Mouse (Mus musculus): ENCODE measurements around the gene Fhod1. TPM values are rescaled to one million over a fixed set of nuclear protein-coding genes. Genes with fewer than 3 reads are reported as not detected.

Fhod1 gene
- polyA plus RNA-seq, 1 experiment from 2014 or later, result 12.7 TPM

- H3K9ac ChIP-seq (ENCODE audit: low read length), result peak overlapping the region; percentile 65
- H3K27me3 ChIP-seq (ENCODE audit: control insufficient read depth, insufficient read depth, low read depth, low read length), result peaks cover 7% of the 10 kb centered on the region
- H3K4me1 ChIP-seq (replicated peaks; ENCODE audit: control insufficient read depth, insufficient read depth, low read length), result peaks cover 24% of the 10 kb centered on the region
- H3K4me2 ChIP-seq (ENCODE audit: low read depth, low read length), result peak overlapping the region; percentile 63
- H3K9me3 ChIP-seq (ENCODE audit: control insufficient read depth, low read length), result no peaks in the 10 kb centered on the region
- H3K27ac ChIP-seq (ENCODE audit: low read length), result peak overlapping the region; percentile 82
- no peaks in the 10 kb centered on the region for H3K36me3 ChIP-seq (ENCODE audit: control insufficient read depth, insufficient read depth, low read length)
- peak; percentile 93 for ATAC-seq (ENCODE audit: low read depth)
- WGBS, result under 1% methylated on average over 53 of the region's 53 CpGs
- H3K4me3 ChIP-seq (ENCODE audit: low read length), result peak overlapping the region; percentile 56
Measured at GRCm38 (mm10) chr8:105288958-105289732, 58.6 kb downstream of the Fhod1 start.

DNA sequence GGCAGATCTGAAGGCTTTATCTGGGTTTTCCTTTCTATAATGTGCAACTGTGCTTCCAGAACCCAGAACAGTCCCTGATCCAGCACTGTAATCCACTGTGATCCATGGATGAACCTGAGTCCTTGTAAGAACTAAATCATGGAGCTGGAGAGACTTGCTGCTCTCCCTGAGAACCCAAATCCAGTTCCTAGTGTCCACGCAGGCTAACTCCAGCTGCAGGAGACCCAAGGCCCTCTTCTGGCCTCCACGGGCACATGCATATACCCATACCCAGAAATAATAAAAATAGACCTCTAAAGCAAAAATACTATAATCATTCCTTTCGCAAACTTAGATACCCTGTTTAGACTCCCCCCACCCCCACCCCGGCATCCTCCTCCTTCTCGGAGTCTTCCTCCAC is 59.5 kb downstream of the Fhod1 start:
- Histone ChIP-seq H3K4me1 (replicated peaks; ENCODE audit: control insufficient read depth, insufficient read depth, low read length) (peaks cover 24% of the 10 kb centered on the region), H3K27me3 (ENCODE audit: control insufficient read depth, insufficient read depth, low read depth, low read length) (peaks cover 7% of the 10 kb centered on the region), H3K9ac (ENCODE audit: low read length) (peak overlapping the region; percentile 65; the same call in 1 of the 2 replicates), H3K27ac (ENCODE audit: low read length) (no peak overlapping the region), H3K9me3 (ENCODE audit: control insufficient read depth, low read length) (no peaks in the 10 kb centered on the region), H3K4me2 (ENCODE audit: low read depth, low read length) (peak overlapping the region; percentile 63; the same call in 1 of the 2 replicates), H3K36me3 (ENCODE audit: control insufficient read depth, insufficient read depth, low read length) (no peaks in the 10 kb centered on the region), H3K4me3 (ENCODE audit: low read length) (no peak overlapping the region)
- no peak for ATAC-seq (ENCODE audit: low read depth)
- 82% methylated on average over 5 of the region's 5 CpGs for WGBS

DNA sequence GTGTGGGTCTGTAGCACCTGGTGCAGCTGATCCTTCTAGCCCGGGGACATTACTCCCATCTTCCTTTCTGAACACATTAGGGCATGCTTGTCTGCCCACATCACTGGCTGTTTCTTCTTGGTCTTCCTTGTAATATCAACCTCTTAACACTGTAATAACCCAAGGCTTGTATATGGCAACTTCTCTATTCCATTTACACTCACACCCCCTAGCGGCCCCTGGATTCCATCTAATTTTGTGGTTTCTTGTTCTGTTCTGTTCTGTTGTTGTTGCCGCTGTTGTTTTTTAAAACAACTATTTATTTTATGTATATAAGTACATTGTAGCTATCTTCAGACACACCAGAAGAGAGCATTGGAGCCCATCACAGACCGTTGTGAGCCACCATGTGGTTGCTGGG is 60.8 kb downstream of the Fhod1 start:
- Histone ChIP-seq H3K9ac (ENCODE audit: low read length) (no peak overlapping the region), H3K27ac (ENCODE audit: low read length) (no peak overlapping the region), H3K4me1 (replicated peaks; ENCODE audit: control insufficient read depth, insufficient read depth, low read length) (peaks cover 30% of the 10 kb centered on the region), H3K36me3 (ENCODE audit: control insufficient read depth, insufficient read depth, low read length) (no peaks in the 10 kb centered on the region), H3K9me3 (ENCODE audit: control insufficient read depth, low read length) (no peaks in the 10 kb centered on the region), H3K4me2 (ENCODE audit: low read depth, low read length) (no peak overlapping the region), H3K4me3 (ENCODE audit: low read length) (no peak overlapping the region), H3K27me3 (ENCODE audit: control insufficient read depth, insufficient read depth, low read depth, low read length) (peaks cover 7% of the 10 kb centered on the region)
- no peak for ATAC-seq (ENCODE audit: low read depth)
- 82% methylated on average over 4 of the region's 4 CpGs for WGBS

- no peak for ATAC-seq (ENCODE audit: low read depth)
- 48% methylated on average over 12 of the region's 12 CpGs for WGBS
Measured at GRCm38 (mm10) chr8:105285514-105285913, 62.2 kb downstream of the Fhod1 start.

GRCm38 (mm10) chr8:105283074-105283473 is 64.7 kb downstream of the Fhod1 start:
- Histone ChIP-seq H3K4me1 (replicated peaks; ENCODE audit: control insufficient read depth, insufficient read depth, low read length) (peaks cover 20% of the 10 kb centered on the region), H3K27me3 (ENCODE audit: control insufficient read depth, insufficient read depth, low read depth, low read length) (peaks cover 13% of the 10 kb centered on the region), H3K36me3 (ENCODE audit: control insufficient read depth, insufficient read depth, low read length) (no peaks in the 10 kb centered on the region), H3K4me2 (ENCODE audit: low read depth, low read length) (no peak overlapping the region), H3K9me3 (ENCODE audit: control insufficient read depth, low read length) (no peaks in the 10 kb centered on the region), H3K4me3 (ENCODE audit: low read length) (no peak overlapping the region), H3K9ac (ENCODE audit: low read length) (no peak overlapping the region), H3K27ac (ENCODE audit: low read length) (0 out of 2 replicates have a peak overlapping the region, but pooled peaks have one; percentile 26)
- 31% methylated on average over 23 of the region's 23 CpGs for WGBS
- peak; percentile 64 for ATAC-seq (ENCODE audit: low read depth)

More at GRCm38 (mm10) chr8:105285514-105285913, 62.2 kb downstream of the Fhod1 start:
- H3K4me2 ChIP-seq (ENCODE audit: low read depth, low read length), result no peak overlapping the region
- no peaks in the 10 kb centered on the region for H3K9me3 ChIP-seq (ENCODE audit: control insufficient read depth, low read length)
- H3K27me3 ChIP-seq (ENCODE audit: control insufficient read depth, insufficient read depth, low read depth, low read length), result peaks cover 3% of the 10 kb centered on the region
- H3K36me3 ChIP-seq (ENCODE audit: control insufficient read depth, insufficient read depth, low read length), result no peaks in the 10 kb centered on the region
- H3K9ac ChIP-seq (ENCODE audit: low read length), result no peak overlapping the region
- H3K27ac ChIP-seq (ENCODE audit: low read length), result no peak overlapping the region
- no peak overlapping the region for H3K4me3 ChIP-seq (ENCODE audit: low read length)
- peaks cover 29% of the 10 kb centered on the region for H3K4me1 ChIP-seq (replicated peaks; ENCODE audit: control insufficient read depth, insufficient read depth, low read length)

- WGBS, result 77% methylated on average over 4 of the region's 4 CpGs
- H3K36me3 ChIP-seq (ENCODE audit: control insufficient read depth, insufficient read depth, low read length), result no peaks in the 10 kb centered on the region
- H3K27ac ChIP-seq (ENCODE audit: low read length), result no peak overlapping the region
- no peak overlapping the region for H3K9ac ChIP-seq (ENCODE audit: low read length)
- no peaks in the 10 kb centered on the region for H3K9me3 ChIP-seq (ENCODE audit: control insufficient read depth, low read length)
- no peak overlapping the region for H3K4me3 ChIP-seq (ENCODE audit: low read length)
- peaks cover 18% of the 10 kb centered on the region for H3K4me1 ChIP-seq (replicated peaks; ENCODE audit: control insufficient read depth, insufficient read depth, low read length)
- no peak overlapping the region for H3K4me2 ChIP-seq (ENCODE audit: low read depth, low read length)
- peaks cover 21% of the 10 kb centered on the region for H3K27me3 ChIP-seq (ENCODE audit: control insufficient read depth, insufficient read depth, low read depth, low read length)
- no peak for ATAC-seq (ENCODE audit: low read depth)
Measured at GRCm38 (mm10) chr8:105282239-105282638, 65.5 kb downstream of the Fhod1 start.

DNA sequence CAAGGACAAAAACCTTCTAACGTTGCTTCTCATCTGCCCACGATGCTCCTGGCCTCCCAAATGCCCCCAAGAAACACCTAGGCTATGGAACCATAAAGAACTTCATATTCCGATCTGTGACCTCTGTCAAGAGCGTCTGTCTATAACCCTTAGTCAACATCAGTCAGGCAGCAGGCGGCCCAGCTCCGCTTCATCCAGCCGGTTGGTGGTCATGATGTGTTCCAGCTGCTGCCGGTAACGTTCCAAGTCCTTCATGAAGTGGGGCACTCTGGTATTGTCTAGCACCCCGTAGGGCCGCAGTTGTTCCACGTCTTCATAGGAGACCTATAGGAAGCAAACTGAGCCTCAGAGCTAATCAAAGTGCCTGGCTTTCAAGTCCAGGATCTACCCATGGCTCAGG is 65.9 kb downstream of the Fhod1 start:
- Histone ChIP-seq H3K9me3 (ENCODE audit: control insufficient read depth, low read length) (no peaks in the 10 kb centered on the region), H3K27me3 (ENCODE audit: control insufficient read depth, insufficient read depth, low read depth, low read length) (peaks cover 25% of the 10 kb centered on the region), H3K4me2 (ENCODE audit: low read depth, low read length) (no peak overlapping the region), H3K27ac (ENCODE audit: low read length) (no peak overlapping the region), H3K9ac (ENCODE audit: low read length) (no peak overlapping the region), H3K4me3 (ENCODE audit: low read length) (no peak overlapping the region), H3K4me1 (replicated peaks; ENCODE audit: control insufficient read depth, insufficient read depth, low read length) (peaks cover 18% of the 10 kb centered on the region), H3K36me3 (ENCODE audit: control insufficient read depth, insufficient read depth, low read length) (no peaks in the 10 kb centered on the region)
- 63% methylated on average over 12 of the region's 12 CpGs for WGBS
- peak; percentile 57 for ATAC-seq (ENCODE audit: low read depth)

DNA sequence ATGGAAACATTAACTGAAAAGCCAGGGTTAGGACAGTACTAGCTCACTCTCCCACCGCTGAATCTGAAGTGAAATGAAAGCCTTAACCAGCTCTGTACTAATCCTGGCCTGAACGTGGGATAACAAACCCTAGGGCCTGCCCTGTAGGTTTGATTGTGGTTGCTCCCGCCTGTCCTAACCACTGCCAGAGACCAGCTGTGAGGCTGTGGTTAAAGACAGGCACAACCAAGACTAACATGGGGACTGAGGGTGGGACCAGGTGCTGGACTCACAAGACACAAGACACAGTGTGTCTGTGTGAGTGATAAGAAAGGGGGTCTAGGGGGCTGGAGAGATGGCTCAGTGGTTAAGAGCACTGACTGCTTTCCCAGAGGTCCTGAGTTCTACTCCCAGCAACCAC is 67.2 kb downstream of the Fhod1 start:
- H3K9ac ChIP-seq (ENCODE audit: low read length), result no peak overlapping the region
- H3K27me3 ChIP-seq (ENCODE audit: control insufficient read depth, insufficient read depth, low read depth, low read length), result peaks cover 38% of the 10 kb centered on the region
- no peaks in the 10 kb centered on the region for H3K9me3 ChIP-seq (ENCODE audit: control insufficient read depth, low read length)
- H3K4me1 ChIP-seq (replicated peaks; ENCODE audit: control insufficient read depth, insufficient read depth, low read length), result peaks cover 26% of the 10 kb centered on the region
- H3K4me3 ChIP-seq (ENCODE audit: low read length), result no peak overlapping the region
- H3K4me2 ChIP-seq (ENCODE audit: low read depth, low read length), result no peak overlapping the region
- ATAC-seq (ENCODE audit: low read depth), result no peak
- H3K36me3 ChIP-seq (ENCODE audit: control insufficient read depth, insufficient read depth, low read length), result no peaks in the 10 kb centered on the region
- WGBS, result 70% methylated on average over 3 of the region's 3 CpGs
- H3K27ac ChIP-seq (ENCODE audit: low read length), result no peak overlapping the region

Data from lung, embryonic 16.5 days (tissue).